Mouse (Mus musculus): ENCODE results near the gene Lrp2. TPM values are rescaled to one million over a fixed set of nuclear protein-coding genes. Genes with fewer than 3 reads are reported as not detected.

The Lrp2 gene
- total RNA-seq (2021) = 1 to 10 TPM; 1.1 to 1.4 TPM

DNA sequence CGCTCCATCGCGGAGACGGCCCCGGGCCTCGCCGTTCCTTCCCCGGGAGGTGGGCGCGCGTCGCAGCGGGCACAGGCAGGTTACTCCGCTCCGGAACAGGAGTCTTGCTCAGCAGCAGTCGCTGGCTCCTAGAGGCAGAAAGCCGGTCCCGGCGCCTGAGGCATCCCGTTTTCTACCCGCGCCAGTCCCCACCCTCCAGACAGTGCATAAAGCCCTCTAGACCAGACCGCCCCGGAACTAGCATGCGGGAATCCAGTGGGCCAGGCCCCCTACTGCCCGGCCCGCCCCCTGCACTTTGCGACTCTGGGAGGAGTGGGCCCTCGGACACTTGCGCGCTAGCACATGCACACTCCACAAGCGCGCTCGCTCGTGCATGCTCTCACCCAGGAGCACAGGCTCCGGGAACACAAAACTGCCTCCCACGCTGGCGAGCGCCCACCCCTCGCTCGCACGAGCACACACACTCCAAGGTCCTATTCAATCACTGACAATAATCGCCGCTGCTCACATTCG lies at the start of gene Lrp2:
Gene Lrp2 (minus strand): TSS at position 180 of the 513 bp plus-strand sequence.
- no peak for DNase-seq (ENCODE audit: low spot score)
- intact Hi-C loops (cut with DNase I) = no loop called here

DNA sequence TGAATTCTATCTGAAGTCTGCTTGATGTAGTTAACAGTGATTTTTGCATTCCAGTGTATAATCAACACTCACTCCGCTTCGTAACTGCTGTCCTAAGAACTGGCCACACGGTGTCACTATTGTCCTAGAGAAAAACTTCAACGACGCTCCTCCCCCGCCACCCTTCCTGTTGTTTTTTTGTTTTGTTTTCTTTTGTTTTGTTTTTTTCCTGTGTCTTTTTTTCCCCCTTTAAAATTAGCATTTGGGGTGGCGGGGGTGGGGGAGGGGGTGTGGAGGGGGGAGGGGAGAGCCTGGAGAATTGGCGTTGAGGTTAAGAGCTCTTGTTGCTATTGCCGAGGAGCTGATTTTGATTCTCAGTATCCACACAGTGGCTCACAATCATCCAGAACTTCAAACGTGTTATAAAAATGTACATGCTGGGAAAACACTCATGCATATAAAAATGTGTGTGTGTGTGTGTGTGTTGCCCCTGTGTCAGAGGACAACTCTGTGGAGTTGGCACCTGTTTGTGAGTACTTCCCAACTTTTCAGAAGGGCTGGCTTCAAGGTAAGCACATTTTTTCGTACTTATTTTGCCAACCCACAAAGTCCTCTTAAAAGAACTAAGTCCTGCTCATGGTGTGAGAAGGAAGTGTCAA lies 49.3 kb upstream of the Lrp2 start:
- intact Hi-C loops (cut with DNase I) = loop anchor here (2.0 to 10.0 kb wide), 4 partner anchors 142 to 320 kb away; partner anchors contain the start of gene Ssb
- no peak for DNase-seq (ENCODE audit: low spot score)

DNA sequence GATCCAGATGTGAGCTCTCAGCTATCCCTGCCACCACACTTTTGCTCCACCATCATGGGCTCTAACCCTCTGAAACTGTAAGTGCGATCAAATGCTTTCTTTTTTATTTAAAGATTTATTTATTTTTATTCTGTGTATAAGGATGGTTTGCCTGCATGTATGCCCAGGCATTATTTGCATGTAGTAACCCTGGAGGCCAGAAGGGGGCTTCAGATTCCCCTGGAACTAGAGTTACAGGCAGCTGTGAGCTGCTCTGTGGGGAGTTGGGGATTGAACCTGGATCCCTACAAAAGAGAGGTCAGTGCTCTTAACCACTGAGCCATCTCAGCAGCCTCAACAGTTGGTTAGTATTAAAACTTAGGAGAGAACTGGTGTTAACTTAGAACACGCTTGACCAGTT lies 45.6 kb upstream of the Lrp2 start:
- no peak for DNase-seq (ENCODE audit: low spot score)

DNA sequence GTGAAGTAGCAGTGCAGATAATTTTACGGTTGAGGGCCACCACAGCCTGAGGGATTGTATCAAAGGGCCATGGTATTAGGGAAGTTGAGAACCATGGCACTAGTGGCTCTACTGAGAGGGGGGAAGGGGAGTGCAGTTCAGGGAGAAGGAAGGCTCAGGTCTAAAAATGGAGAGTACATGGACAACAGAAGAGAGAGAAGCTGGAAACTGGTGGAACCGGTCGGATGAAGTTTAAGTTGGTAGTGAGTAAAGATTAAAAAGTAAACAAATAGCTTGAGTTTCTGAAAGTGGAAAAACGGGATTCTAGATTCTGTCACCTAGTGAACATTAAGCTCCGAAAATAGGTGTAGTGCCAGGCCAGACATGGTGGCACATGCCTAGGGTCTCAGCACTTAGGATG lies 44.9 kb upstream of the Lrp2 start:
- intact Hi-C loops (cut with DNase I) = loop anchor here (10.0 kb wide), 1 partner anchor 234 kb away; the partner anchor contains the start of gene Ssb
- no peak for DNase-seq (ENCODE audit: low spot score)

More for the DNA sequence above, 45.6 kb upstream of the Lrp2 start:
- intact Hi-C loops (cut with DNase I) = loop anchor here (10.0 kb wide), 1 partner anchor 233 kb away; the partner anchor contains the start of gene Ssb

DNA sequence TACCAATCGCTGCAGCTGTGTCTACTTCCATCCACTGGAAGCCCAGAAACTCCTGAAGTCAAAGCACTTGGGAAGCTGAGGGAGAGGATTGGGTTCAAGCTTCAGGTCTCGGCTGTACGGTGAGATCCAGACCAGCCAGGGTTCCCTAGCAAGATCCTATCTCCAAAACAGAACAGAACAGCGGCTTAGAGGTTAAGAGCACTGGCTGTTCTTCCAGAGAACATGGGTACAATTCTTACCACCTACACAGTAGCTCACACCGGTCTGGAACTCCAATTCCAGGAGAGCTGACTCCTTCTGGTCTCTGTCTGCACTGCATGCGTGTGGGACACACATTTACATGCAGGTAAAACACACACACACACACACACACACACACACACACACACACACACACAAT lies 44.0 kb upstream of the Lrp2 start:
- intact Hi-C loops (cut with DNase I) = loop anchor here (10.0 kb wide), 1 partner anchor 235 kb away; the partner anchor contains the start of gene Ssb
- DNase-seq (ENCODE audit: low spot score) = no peak

DNA sequence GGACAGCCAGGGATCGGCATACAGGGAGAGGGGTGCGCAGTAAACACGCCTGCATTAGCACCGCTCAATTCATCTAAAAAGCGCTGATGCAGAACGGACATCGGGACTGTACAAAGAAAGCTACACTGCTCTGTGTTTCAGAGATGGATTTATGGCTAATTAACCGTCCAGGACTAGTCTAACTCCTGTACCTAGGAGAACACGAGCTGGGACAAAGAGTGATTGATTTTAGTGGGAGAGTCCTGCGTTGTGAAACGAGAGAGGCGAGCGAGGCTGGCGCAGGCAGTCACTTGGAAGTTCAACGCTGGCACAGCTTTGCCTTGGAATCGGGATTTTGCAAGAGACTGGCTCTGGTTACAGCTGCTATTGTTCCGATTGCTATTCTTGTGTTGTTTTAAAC lies 43.4 kb upstream of the Lrp2 start:
- no peak for DNase-seq (ENCODE audit: low spot score)
- intact Hi-C loops (cut with DNase I) = no loop called here

DNA sequence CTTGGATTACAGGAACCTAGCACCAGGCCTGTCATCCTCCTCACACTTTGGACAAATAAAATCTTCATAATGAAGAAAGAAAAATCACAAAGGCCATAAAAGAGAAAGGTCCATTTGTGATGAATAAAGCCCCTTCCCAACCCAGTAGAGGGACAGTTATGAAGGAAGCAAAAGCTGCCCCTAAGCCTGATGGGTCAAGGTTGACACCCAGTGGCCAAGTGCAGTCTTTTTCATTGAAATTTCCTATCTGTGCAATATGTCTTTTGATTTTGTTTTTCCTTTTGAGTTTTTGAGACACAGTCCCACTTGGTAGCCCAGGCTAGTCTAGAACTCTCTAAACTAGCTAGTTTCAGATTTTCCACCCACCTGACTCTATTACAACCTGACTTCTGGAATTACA lies 33.4 kb upstream of the Lrp2 start:
- intact Hi-C loops (cut with DNase I) = no loop called here

DNA sequence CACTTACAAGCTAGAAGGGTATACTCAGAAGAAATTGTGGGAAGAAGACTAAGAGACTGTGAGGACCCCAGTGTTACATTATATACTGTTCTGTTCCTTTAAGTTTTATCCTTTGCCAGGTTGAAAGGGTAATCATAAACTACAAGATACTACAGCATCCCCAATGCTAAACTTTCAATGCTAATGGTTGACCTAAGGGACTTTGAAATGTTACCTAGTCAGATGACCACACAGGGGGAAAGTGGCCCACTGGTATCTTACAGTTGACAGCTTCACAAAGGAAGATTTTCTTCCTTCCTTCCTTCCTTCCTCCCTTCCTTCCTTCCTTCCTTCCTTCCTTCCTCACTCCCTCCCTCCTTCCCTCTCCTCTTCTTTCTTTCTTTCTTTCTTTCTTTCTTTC lies 32.5 kb upstream of the Lrp2 start:
- intact Hi-C loops (cut with DNase I) = no loop called here
- DNase-seq (ENCODE audit: low spot score) = no peak

More for the DNA sequence above, 33.4 kb upstream of the Lrp2 start:
- DNase-seq (ENCODE audit: low spot score) = no peak

DNA sequence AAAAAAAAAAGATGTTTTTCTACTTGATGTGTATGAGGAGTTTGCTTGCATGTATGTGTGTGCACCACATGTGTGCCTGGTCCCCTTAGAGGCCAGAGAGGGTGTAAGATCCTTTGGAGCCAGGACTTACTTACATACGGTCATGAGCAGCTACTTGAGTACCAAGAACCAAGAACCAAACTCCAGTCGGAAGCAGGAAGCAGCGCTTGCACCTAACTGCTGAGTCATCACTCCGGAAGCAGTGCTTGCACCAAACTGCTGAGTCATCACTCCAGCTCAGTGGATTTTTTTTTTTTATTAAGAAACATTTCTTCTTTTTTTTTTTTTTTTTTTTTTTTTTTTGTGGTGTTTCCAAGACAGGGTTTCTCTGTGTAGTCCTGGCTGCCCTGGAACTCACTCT lies 27.4 kb upstream of the Lrp2 start:
- no peak for DNase-seq (ENCODE audit: low spot score)
- intact Hi-C loops (cut with DNase I) = no loop called here

DNA sequence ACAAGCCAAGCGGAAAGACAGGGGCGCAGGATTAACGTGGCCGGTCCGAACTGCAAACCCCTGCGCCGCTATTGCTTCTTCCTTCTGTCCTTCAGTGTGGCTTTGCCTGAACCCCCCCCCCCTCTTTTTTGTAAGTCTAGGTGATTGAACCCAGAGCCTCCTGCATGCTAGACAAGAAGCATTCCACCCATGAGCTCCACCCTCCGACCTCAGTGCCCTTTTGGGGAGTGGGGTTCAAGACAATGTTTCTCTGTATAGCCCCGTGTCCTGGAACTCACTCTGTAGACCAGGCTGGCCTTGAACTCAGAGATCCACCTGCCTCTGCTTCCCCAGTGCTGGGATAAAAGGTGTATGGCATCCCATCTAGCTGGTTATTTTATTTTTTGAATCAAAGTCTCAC lies 26.9 kb upstream of the Lrp2 start:
- intact Hi-C loops (cut with DNase I) = no loop called here
- no peak for DNase-seq (ENCODE audit: low spot score)

DNA sequence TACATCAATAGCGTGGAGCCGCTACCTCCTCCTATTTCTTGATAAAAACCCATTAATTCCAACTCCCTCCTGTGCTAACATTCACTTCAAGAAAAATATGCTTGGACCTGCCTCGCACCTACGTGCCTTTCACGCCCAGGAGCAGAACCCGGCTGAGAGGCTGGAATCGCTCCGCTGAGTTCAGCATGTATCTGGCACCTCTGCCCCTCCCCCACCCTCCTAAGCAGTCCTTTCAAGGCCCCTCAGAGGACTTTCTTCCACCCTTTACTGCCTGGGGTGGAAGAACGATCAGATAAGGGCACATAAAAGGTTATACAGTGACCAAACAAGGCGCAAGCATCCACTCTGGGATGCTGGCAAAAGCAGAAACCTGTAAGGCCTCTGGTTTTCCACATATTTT lies 26.4 kb upstream of the Lrp2 start:
- no peak for DNase-seq (ENCODE audit: low spot score)
- intact Hi-C loops (cut with DNase I) = no loop called here

DNA sequence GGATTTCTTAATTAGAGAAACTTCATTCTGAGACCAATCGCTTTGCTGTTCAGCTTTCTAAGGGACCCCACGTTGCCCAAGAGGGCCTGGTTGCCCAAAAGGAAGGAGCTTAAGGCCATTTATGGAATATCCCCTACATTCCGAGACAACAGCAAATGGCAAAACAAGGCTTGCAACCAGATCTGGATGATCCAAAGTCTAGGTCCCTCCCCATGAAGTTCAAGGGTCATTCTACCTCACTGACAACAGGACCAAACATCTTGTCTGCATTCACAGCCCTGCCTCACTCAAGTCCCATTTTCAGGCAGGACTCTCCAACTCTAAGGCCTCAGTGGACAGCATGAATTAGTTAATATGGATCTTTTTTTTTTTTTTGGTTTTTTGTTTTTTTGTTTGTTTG lies 20.8 kb upstream of the Lrp2 start:
- intact Hi-C loops (cut with DNase I) = no loop called here
- DNase-seq (ENCODE audit: low spot score) = no peak

DNA sequence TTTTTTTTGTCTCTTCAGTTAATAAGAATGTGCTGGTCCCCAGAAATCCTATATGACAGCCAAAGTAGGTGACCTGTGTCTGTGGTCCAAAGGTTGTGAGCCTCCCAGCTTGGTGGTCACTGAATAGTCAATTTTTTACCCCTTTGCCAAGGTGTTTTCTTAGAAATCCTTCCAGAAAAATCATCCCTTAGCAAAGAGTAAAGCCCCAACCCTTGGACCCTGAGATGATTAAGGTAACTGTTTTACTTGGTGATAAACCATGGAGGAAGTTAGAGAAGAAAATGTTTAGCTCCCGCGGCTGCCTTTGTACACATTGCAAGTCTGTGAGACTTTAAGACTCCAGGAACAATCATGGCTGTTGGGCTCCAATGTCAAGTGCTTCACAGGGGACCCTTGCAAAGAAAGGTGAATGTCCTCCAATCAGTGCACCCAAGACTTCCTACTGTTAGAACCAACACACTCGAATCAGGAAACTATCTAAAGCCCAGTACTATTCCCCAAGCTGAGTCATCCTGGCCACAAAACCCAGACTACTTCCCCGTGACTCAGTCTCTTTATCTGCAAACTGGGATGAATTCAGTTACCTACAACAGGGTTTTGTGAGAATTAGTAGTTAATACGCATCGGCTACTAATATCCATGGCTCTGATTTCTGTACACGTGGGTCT lies 18.0 kb upstream of the Lrp2 start:
- no peak for DNase-seq (ENCODE audit: low spot score)

DNA sequence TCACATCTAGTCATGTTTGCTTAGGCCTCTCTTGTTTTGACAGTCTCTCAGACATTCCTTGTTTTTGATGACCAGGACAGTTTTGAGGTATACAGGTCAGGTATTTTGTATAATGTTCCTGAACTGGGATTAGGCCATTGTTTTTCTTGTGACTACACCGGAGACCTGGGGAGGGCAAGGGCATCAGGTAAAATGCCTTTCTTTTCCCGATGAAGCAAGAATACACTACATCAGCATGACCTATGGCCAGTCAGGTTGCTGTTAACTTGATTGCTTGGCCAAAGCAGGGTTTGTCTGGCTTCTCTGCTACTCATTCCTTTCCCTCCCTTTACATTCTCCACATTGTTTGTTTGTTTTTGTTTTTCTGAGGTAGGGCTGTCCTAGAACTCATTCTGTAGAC lies 7.3 kb upstream of the Lrp2 start:
- DNase-seq (ENCODE audit: low spot score) = no peak
- intact Hi-C loops (cut with DNase I) = no loop called here

More for the DNA sequence above, 18.0 kb upstream of the Lrp2 start:
- intact Hi-C loops (cut with DNase I) = no loop called here

DNA sequence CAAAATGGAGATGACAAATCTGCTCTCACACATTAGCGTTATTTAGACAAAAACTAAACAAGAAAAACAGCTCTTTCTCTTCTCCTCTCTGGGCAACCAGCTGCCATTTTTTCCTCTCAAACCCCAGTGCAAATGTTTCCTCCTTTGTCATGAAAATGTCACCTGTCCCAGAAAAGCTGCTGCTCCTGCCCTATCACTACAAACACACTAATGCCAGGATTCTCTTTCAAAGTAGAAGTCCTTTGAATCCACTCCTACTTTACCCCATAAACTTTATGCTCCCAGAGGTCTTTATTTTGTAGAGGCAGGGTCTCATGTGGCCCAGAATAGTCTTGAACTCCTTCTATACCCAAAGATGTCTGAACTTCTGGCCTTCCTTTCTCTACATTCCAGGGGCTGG lies 6.7 kb upstream of the Lrp2 start:
- intact Hi-C loops (cut with DNase I) = no loop called here
- no peak for DNase-seq (ENCODE audit: low spot score)

DNA sequence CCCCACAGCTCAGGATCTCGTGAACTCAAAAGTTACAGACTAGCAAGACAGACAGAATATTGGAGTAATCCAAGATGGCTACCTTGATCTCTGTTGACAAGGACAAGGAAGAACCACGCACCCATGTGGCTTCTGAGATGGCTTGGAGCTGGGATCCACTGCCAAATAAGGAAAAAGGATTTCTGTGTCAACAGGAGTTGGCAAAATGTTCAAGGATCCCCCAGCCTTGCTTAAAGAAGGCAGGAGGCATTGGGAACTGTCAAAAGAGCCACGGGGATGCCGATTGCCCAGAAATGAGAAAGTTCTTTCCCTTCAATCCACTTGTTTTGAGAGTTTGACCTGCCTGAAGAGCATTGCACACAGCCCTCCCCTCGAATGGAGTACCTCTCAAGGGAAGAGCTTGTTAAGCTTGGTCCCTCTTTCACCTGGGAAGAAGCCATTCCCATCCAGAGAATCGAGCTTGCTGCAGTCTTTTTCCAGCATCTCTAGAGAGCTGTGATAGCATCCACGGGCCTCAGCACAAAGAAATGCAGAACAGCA lies 6.2 kb upstream of the Lrp2 start:
- DNase-seq (ENCODE audit: low spot score) = no peak
- intact Hi-C loops (cut with DNase I) = no loop called here

DNA sequence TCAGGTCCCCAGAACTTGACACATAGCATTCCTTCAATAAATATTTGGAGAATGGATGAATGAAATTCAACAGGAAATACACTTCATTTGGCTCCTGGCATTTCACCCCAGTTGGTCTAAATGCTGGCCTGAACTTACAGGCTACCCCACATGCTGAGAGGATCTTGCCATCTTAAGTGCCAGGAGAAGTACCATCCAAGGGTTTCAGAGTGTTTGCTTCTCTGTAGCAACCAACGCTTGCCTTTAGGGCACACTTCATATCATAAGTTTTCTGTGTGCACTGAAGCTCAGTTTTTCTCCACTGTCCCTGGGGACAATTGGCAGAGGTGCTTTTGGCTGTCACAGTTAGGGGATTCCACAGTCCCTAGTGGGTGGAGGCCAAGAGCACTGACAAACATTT lies 4.7 kb upstream of the Lrp2 start:
- intact Hi-C loops (cut with DNase I) = no loop called here
- no peak for DNase-seq (ENCODE audit: low spot score)

DNA sequence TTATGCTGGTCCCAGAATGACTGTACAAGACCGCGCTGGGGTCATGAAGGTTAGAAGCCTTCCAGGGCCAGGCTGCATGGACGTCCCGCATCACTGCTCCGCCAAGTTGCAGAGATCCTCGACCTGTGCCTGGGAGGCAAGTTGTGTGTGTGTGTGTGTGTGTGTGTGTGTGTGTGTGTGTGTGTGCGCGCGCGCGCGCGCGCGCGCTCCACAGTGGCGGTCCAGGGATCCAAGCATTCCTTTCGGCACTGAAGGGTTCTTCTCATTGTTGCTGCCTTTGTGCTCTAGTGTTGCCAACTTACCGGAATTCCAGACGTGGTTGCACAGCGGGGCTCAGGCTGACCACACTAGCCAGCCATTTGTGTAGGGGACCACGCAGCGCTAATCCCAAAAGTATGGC lies 2.0 kb upstream of the Lrp2 start:
- intact Hi-C loops (cut with DNase I) = no loop called here

DNA sequence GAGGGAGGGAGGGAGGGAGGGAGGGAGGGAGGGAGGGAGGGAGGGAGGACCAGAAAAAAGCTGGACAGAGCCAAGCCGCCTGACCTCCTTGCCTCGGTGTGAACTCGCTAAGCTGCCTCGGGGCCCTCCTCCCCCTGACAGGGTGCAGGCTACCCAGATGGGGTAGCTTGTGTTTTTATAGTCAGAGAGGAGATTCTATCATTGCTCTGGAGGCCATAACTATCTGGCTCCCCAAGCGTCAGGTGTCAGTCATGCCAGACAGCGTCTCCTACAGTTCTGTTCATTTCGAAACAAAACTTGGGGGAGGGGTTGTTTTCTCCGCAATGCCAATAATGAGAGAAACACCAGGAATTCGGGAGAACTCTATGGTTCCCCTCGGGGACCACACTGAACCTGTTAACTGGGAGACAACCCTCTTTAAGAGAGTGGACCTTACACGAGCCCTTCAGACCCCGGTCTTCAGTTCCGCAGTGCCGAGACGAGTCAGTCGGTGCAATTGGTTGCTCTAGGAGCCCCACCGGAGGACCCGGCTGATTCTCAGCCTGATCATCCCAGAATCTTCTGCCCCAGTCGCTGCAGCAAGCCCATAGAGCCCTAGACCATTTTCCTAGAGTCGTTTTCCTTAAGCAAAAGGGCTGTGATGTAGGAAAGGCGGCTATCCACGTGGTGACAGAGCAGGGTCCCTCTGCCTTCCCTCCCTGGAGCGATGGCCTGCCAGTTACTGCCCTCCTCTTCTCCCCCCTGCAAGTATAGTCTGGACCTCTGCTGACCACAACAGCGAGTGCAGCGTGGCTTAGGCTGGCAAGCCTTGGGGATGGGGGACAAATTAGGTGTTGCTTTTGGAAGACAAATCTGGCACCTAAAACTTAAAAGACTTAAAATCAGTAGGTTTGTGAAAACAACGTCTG lies 1.2 kb upstream of the Lrp2 start:
- intact Hi-C loops (cut with DNase I) = no loop called here
- DNase-seq (ENCODE audit: low spot score) = no peak

More for the DNA sequence above, 2.0 kb upstream of the Lrp2 start:
- DNase-seq (ENCODE audit: low spot score) = no peak

DNA sequence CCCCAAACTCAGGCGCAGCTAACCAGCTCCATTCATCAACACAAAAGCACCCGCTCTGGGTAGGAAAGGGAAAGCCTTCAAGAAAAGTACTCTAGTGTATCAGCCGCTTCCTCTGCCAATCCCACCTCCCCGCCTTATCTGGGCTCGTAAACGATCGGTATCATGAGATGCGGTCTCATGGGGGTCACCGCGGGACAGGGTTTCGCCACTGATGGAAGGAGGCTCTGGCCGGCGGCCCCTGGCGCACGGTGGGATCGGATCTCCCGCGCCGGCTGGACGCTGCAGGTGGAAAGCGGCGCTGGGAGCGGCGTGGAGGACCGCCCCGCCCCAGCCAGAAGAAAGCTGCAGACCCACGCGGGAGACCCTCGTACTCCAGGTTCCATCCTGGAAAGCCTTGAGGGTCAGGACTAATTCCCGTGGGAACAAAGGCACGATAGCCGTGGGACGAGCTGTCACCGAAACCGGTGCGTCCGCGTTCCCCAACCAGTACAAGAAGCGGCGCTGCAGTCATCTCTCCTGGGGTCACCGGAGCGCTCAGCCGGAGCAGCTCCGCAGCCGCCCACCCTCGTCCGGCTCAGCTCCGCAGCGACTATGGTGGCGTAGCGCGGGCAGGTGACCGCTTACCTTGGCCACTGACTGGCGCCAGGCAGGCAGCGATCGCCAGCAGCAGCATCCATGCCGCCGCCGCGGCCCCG lies 527 bp downstream of the Lrp2 start:
- no peak for DNase-seq (ENCODE audit: low spot score)
- intact Hi-C loops (cut with DNase I) = no loop called here

Data from heart, postnatal 25 days (tissue).